Mouse (Mus musculus) myocyte (in vitro differentiated cells): ENCODE measurements at regions not wholly inside any gene's neighbourhood (a gene's known extent, or its start where the extent isn't known, plus 50 kb on each side); places are given as distances from the start of the nearest gene placed in this dataset.

Experiments
- E2F4 ChIP-seq: IDR thresholded peaks from one replicate; pipeline ENCODE4 v1.6.1; 2011; ENCODE audit warnings: mild to moderate bottlenecking, control low read depth, moderate library complexity; ENCODE audit not compliant: insufficient read depth
- MYOD1 ChIP-seq, 3 experiments: IDR thresholded peaks; one replicate each; pipeline ENCODE4 v1.6.1; 2011; ENCODE audit warnings: control low read depth in 2 of 3, low read depth in 2 of 3, mild to moderate bottlenecking in 2 of 3, moderate library complexity in 1 of 3; ENCODE audit not compliant: insufficient read length in 2 of 3, control insufficient read depth in 1 of 3
- POLR2A ChIP-seq: IDR thresholded peaks from one replicate; pipeline ENCODE4 v1.6.1; 2011; ENCODE audit warnings: low read depth, mild to moderate bottlenecking, control low read depth, moderate library complexity; ENCODE audit not compliant: insufficient read length
- POLR2AphosphoS2 ChIP-seq: IDR thresholded peaks from one replicate; pipeline ENCODE4 v1.6.1; 2011; ENCODE audit warnings: low read depth, control low read depth; ENCODE audit not compliant: insufficient read length

DNA sequence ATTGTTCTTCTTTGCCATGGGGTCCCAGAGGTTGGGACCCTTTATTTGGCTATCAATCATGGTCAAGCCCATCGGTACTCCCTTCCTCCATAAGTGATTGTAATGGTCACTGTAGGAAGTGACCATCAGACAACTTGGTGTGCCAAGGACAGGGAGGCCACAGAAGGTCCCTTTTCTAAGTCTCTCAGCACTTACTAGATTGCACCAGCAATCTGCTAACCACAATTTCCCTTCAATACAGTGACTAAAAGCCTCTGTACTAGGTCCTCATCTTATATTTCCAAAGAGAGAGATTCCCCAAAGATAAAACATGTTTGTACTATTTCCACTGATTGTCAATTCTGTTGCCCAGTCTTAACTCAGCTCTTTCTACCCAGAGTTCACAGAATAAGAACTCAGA is 96.6 kb upstream of the Jun start:
- TF ChIP-seq POLR2AphosphoS2 = no peak
- TF ChIP-seq POLR2A = no peak
- no peak for TF ChIP-seq MYOD1 (IDR thresholded peaks at IDR 0.05; ENCODE audit: control insufficient read depth in 1 of 3, insufficient read length in 2 of 3, low read depth in 2 of 3)
- TF ChIP-seq E2F4 = no peak
